Mouse (Mus musculus): ENCODE measurements around the gene Fkbp7.

DNA sequence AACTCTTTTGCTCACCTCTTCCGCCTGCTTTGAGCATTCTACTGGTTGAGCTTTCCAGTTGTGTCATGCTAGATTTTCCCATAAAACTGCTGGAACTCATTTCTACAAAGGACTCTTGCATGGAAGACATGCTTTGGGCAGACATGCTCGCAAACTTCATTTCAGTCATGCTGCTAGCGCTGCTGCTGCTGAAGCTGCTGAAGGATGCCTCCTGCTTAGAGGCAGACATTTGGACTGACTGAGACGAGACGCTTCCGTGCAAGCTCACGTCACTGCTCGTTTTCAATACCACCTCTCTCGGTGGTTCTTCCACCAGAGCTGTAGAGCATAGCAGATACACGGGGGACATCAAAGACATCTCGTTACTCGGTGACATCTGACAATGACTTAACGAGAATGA lies 32.7 kb upstream of the Fkbp7 start:
- TF ChIP-seq EP300 (optimal IDR thresholded peaks at IDR 0.05) (no peak), CTCF (IDR thresholded peaks at IDR 0.05; ENCODE audit: low read depth) (no peak)

Data from stomach, postnatal 0 days (tissue).